Mouse (Mus musculus) embryonic facial prominence, embryonic 10.5 days (tissue): ENCODE data around the gene Nkain4. TPM values are rescaled to one million over a fixed set of nuclear protein-coding genes. Genes with fewer than 3 reads are reported as not detected.

Source experiments
- DNase-seq: peaks from one replicate; pipeline ENCODE4 v3.0.0-alpha.2; 2017; ENCODE audit warnings: low spot score
- H3K27ac ChIP-seq: fragments of 300-500 bp; sonication (generic); replicated peaks from 2 replicates; pipeline ENCODE4 v1.5.1; 2016; ENCODE audit warnings: mild to moderate bottlenecking
- H3K27me3 ChIP-seq: fragments of 300-500 bp; sonication (generic); replicated peaks from 2 replicates; pipeline ENCODE4 v1.6.1; 2016; ENCODE audit warnings: low read depth, mild to moderate bottlenecking; ENCODE audit not compliant: poor library complexity, severe bottlenecking
- H3K36me3 ChIP-seq: fragments of 300-500 bp; sonication (generic); replicated peaks from 2 replicates; pipeline ENCODE4 v1.6.1; 2016; ENCODE audit warnings: mild to moderate bottlenecking, moderate library complexity
- H3K4me1 ChIP-seq: fragments of 300-500 bp; sonication (generic); 2 replicates; pipeline ENCODE4 v1.6.1; 2016
- H3K4me3 ChIP-seq: fragments of 300-500 bp; sonication (generic); 2 replicates; pipeline ENCODE4 v1.5.1; 2016; ENCODE audit warnings: mild to moderate bottlenecking, moderate library complexity
- H3K9me3 ChIP-seq: fragments of 300-500 bp; sonication (generic); 2 replicates; pipeline ENCODE4 v1.6.1; 2016; ENCODE audit warnings: mild to moderate bottlenecking
- WGBS: fragments of 180-500 bp; shearing (Covaris S2); methylation state at CpG from one replicate; pipeline ENCODE4 v1.1.7; 2016; 5-methylcytosine and 5-hydroxymethylcytosine counted together
- microRNA-seq: library from miRNA; unstranded; fragments of <30 nt; microRNA quantifications from one replicate; pipeline ENCODE4, GENCODE M21; 2017
- polyA plus RNA-seq: library from polyadenylated mRNA; unstranded; fragments of >200 nt; fragmentation: Nextera tagmentation; extraction: Ambion mirVana; gene quantifications from 2 replicates; pipeline ENCODE4 v1.2.1, GENCODE M21; 2016

The Nkain4 gene
- polyA plus RNA-seq, 1 experiment from 2014 or later, result 22.2 TPM

DNA sequence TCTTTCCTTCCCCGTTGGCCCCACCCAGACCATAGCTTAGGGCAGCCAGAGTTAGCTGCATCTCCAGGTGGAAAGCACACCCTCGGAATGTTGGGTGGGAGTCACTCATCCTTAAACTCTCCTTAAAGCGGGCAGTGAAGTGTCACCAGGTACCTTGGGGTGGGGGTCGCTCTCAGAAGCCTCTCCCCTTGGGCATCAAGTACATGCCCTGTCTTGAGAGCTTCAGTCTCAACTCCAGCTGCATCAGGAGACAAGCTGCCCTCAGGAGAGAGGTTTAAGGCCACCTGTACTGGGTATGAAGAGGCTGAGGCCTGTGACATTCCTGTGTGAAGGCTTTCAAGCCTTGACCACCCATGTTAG lies 64.6 kb downstream of the Nkain4 start:
- WGBS, result 16% methylated on average over 4 of the region's 4 CpGs
- peaks cover 80% of the 10 kb centered on the region for H3K27me3 ChIP-seq
- no peaks in the 10 kb centered on the region for H3K9me3 ChIP-seq
- H3K4me1 ChIP-seq, result peaks cover 55% of the 10 kb centered on the region
- peak overlapping the region; percentile 69 for H3K4me3 ChIP-seq
- peak overlapping the region; percentile 89 for H3K27ac ChIP-seq
- H3K36me3 ChIP-seq, result no peaks in the 10 kb centered on the region
- peak; percentile 22 for DNase-seq

DNA sequence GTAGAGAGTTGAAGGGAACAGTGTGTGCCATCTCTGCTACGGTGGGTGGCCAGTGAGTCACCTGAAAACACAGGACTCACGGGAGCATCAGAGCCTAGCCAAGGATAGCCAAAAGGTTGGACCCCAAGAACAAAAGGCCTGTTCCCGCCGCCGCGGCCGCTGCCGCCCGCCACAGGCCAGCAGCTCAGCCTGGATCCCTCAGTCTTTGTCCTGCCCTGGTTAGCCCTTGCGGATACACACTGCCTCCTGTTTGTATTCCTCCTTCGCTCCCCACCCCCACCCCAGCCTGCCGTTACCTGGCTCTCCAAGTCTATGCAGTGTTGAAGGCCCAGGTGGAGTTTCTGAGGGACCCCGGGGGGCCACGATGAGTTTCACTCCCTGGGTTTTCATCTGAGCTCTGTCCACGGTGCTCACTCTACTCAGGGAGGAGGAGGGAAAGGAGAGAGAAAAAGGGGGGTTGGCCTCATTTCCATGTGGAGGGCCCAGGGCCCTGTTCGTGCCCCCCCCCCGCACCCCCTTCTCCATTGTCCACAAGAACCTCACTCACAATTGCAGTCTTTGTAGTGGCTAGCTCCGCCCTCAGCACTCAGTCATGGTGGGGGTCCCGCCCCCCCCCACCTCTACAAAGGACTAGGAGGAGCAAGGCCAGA lies 65.1 kb downstream of the Nkain4 start:
- Histone ChIP-seq H3K36me3 (no peaks in the 10 kb centered on the region), H3K4me1 (peaks cover 52% of the 10 kb centered on the region), H3K9me3 (no peaks in the 10 kb centered on the region), H3K27ac (peak overlapping the region; percentile 89), H3K27me3 (peaks cover 75% of the 10 kb centered on the region), H3K4me3 (peak overlapping the region; percentile 69)
- WGBS, result 6% methylated on average over 19 of the region's 19 CpGs
- peak; percentile 47 for DNase-seq

DNA sequence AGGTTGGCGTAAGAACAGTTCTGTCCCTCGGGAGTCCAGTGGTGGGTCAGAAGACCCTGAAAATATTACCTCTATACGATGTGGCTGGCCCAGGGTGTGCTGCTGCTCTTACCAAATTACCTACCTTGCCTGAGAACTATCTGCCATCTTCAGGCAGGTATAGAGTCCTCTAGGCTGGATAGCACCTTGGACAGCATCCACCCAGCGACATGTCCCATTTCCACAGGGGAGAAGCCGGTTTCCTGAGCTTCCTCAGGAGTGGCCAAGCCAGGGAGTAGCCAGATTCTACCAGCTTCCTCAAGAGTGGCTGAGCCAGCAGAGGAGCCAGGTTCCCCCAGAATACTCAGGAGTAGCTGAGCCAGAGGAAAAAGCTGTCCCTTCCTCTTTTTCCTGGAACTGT lies 69.2 kb downstream of the Nkain4 start:
- WGBS, result 72% methylated on average over 5 of the region's 5 CpGs
- Histone ChIP-seq H3K27me3 (peaks cover 34% of the 10 kb centered on the region), H3K4me1 (peaks cover 29% of the 10 kb centered on the region), H3K27ac (no peak overlapping the region), H3K4me3 (no peak overlapping the region), H3K36me3 (peaks cover 13% of the 10 kb centered on the region), H3K9me3 (no peaks in the 10 kb centered on the region)
- no peak for DNase-seq

Small RNA genes lying within 50 kb of the gene (microRNA-seq; reads per million reads assigned to microRNA genes)
- 4.9 reads per million, percentile 13 among the genes with 10 or more reads in this experiment for gene Mir124a-3

Other genes starting within 250 kb of the Nkain4 start
- 33.1 and 34.3 TPM in 2 replicates for gene Dido1, start 244.7 kb downstream of the Nkain4 start, polyA plus RNA-seq
- gene Gid8, start 244.6 kb downstream of the Nkain4 start, polyA plus RNA-seq, result 46.7 and 51.7 TPM in 2 replicates
- gene Slc17a9, start 229.4 kb downstream of the Nkain4 start, polyA plus RNA-seq, result 0.38 and 0.66 TPM in 2 replicates
- gene Bhlhe23, start 177.8 kb downstream of the Nkain4 start, polyA plus RNA-seq, result 1.2 and 1.9 TPM in 2 replicates
- 72.3 and 73.3 TPM in 2 replicates for gene Ythdf1, start 33.8 kb downstream of the Nkain4 start, polyA plus RNA-seq
- gene Birc7, start 25.7 kb downstream of the Nkain4 start, polyA plus RNA-seq, result 0.31 and 0.34 TPM in 2 replicates
- 87.3 and 87.7 TPM in 2 replicates for gene Arfgap1, start 12.5 kb upstream of the Nkain4 start, polyA plus RNA-seq
- gene Col20a1, start 31.8 kb upstream of the Nkain4 start, polyA plus RNA-seq, result 0.26 and 0.62 TPM in 2 replicates
- gene Chrna4, start 88.8 kb upstream of the Nkain4 start, polyA plus RNA-seq, result 5.5 and 6.7 TPM in 2 replicates
- 1.8 and 1.9 TPM in 2 replicates for gene Kcnq2, start 180.6 kb upstream of the Nkain4 start, polyA plus RNA-seq
- 0.11 TPM in 1 of 2 replicates, not detected in the other for gene Eef1a2, start 202.3 kb upstream of the Nkain4 start, polyA plus RNA-seq
- gene Ppdpf, start 232.5 kb upstream of the Nkain4 start, polyA plus RNA-seq, result 351 and 375 TPM in 2 replicates
- not detected in 2 replicates for gene Ptk6, start 248.1 kb upstream of the Nkain4 start, polyA plus RNA-seq